Mouse (Mus musculus): ENCODE results near the gene Prr13. TPM values are rescaled to one million over a fixed set of nuclear protein-coding genes. Genes with fewer than 3 reads are reported as not detected.

Prr13 gene
- total and polyA plus RNA-seq, 3 experiments: 17.3 to 73.3 TPM; not detected in 1

DNA sequence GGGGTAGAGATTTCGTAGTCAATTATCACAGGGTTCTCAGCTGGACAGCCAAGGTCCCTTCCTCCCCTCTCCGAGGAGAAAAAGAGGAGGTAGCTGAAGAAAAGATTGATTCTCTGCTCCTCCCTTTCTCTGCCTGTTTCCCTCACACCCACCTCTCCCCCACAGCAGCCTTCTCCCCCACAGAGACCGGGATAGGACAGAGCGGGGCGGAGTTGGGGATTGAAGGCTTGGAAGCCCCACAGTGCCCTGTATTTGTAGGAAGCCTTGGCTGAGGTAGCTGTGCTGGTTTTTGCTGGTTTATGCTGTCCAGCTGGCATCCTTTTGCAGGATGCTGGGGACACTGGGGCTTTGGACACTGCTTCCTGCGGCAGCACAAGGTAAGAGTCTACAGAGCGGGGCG lies 13.7 kb upstream of the Prr13 start, which contains the start of gene Amhr2:
Gene Amhr2, plus strand, starts transcription at position 222 of the 400 bp plus-strand sequence.
- TF ChIP-seq ZKSCAN1 (IDR thresholded peaks at IDR 0.05; ENCODE audit: low read depth, low read length): no peak
- no peak for TF ChIP-seq HCFC1 (IDR thresholded peaks at IDR 0.05; ENCODE audit: low read depth, low read length)
- TF ChIP-seq RAD21 (IDR thresholded peaks at IDR 0.05; ENCODE audit: low read depth, low read length): no peak
- no peak for TF ChIP-seq RCOR1 (IDR thresholded peaks at IDR 0.05; ENCODE audit: low read depth, low read length)
- no peak for TF ChIP-seq KAT2A (conservative IDR thresholded peaks at IDR 0.05; ENCODE audit: low read depth, low read length)
- TF ChIP-seq ETS1 (IDR thresholded peaks at IDR 0.05; ENCODE audit: low read depth, low read length): no peak
- TF ChIP-seq GABPA (IDR thresholded peaks at IDR 0.05; ENCODE audit: low read depth, low read length): no peak
- no peak for TF ChIP-seq ELF1 (IDR thresholded peaks at IDR 0.05; ENCODE audit: low read depth, low read length)
- no peak for TF ChIP-seq ZNF384 (IDR thresholded peaks at IDR 0.05; ENCODE audit: low read depth, low read length)
- TF ChIP-seq JUND (IDR thresholded peaks at IDR 0.05; ENCODE audit: low read depth, low read length): no peak
- no peak for TF ChIP-seq TBP (IDR thresholded peaks at IDR 0.05; ENCODE audit: low read depth, low read length)
- no peak for TF ChIP-seq MAFK (IDR thresholded peaks at IDR 0.05; ENCODE audit: borderline replicate concordance, low read depth, low read length)
- no peak for TF ChIP-seq EP300 (IDR thresholded peaks at IDR 0.05; ENCODE audit: low read depth in 1 of 2, low read length in 2 of 2)
- no peak for TF ChIP-seq CHD1 (IDR thresholded peaks at IDR 0.05; ENCODE audit: low read depth, low read length)
- no peak for TF ChIP-seq MAX (IDR thresholded peaks at IDR 0.05; ENCODE audit: low read length)
- no peak for TF ChIP-seq ZC3H11A (IDR thresholded peaks at IDR 0.05; ENCODE audit: low read depth, low read length)
- no peak for TF ChIP-seq SIN3A (IDR thresholded peaks at IDR 0.05; ENCODE audit: low read length)
- Histone ChIP-seq H3K27me3 (ENCODE audit: control insufficient read depth in 1 of 2, insufficient read depth in 2 of 2, low read length in 2 of 2) (no peaks in the 10 kb centered on the region), H3K27ac (ENCODE audit: control insufficient read depth, low read depth, low read length) (no peak within 1 kb of the TSS), H3K36me3 (ENCODE audit: control insufficient read depth in 1 of 2, insufficient read depth in 2 of 2, low read length in 2 of 2) (peaks cover 0 to 6% of the 10 kb centered on the region in 2 experiments; a peak in 1 of 4 replicates), H3K9ac (ENCODE audit: control insufficient read depth, low read depth, low read length, poor library complexity, severe bottlenecking) (peak within 1 kb of the TSS; percentile 5; the same call in 1 of the 2 replicates), H3K79me2 (ENCODE audit: control insufficient read depth, insufficient read depth, low read length, poor library complexity) (no peaks in the 10 kb centered on the region; the same call in 1 of the 2 replicates), H3K4me1 (ENCODE audit: control insufficient read depth in 1 of 2, insufficient read depth in 2 of 2, low read length in 2 of 2) (peaks cover 2 to 20% of the 10 kb centered on the region in 2 experiments; a peak in 3 of 4 replicates), H3K9me3 (replicated peaks; ENCODE audit: insufficient read depth, low read length) (no peaks in the 10 kb centered on the region), H3K4me3 (ENCODE audit: control insufficient read depth in 1 of 2, insufficient read depth in 1 of 2, low read depth in 2 of 2, low read length in 2 of 2) (no peak within 1 kb of the TSS)
- no peak for DNase-seq (ENCODE audit: low read depth, low spot score)

DNA sequence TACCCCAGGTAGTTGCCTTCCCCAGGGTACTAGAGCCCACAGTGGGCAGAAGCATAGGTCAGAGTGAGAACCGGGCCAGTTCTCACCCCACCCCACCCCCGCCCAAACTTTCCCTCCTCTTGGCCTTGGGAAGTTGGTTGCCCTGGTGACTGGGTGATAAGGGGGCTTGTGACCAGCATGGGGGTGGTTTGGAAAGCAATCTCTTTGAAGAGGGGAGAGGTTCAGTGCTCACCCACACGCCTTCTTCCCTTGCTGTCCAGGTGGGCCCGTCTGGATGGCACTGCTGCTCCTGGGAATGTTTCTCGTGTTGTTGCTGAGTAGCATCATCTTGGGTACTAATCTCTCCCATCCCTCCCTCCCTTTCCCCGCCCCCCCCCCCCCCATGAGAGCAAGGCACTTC lies 12.4 kb upstream of the Prr13 start:
- Histone ChIP-seq H3K9me3 (replicated peaks; ENCODE audit: insufficient read depth, low read length) (no peaks in the 10 kb centered on the region), H3K79me2 (ENCODE audit: control insufficient read depth, insufficient read depth, low read length, poor library complexity) (no peaks in the 10 kb centered on the region; the same call in 1 of the 2 replicates), H3K4me1 (ENCODE audit: control insufficient read depth in 1 of 2, insufficient read depth in 2 of 2, low read length in 2 of 2) (peaks cover 2 to 20% of the 10 kb centered on the region in 2 experiments; a peak in 3 of 4 replicates), H3K27me3 (ENCODE audit: control insufficient read depth in 1 of 2, insufficient read depth in 2 of 2, low read length in 2 of 2) (no peaks in the 10 kb centered on the region), H3K27ac (ENCODE audit: control insufficient read depth, low read depth, low read length) (no peak overlapping the region), H3K36me3 (ENCODE audit: control insufficient read depth in 1 of 2, insufficient read depth in 2 of 2, low read length in 2 of 2) (peaks cover 0 to 6% of the 10 kb centered on the region in 2 experiments; a peak in 1 of 4 replicates), H3K4me3 (ENCODE audit: control insufficient read depth in 1 of 2, insufficient read depth in 1 of 2, low read depth in 2 of 2, low read length in 2 of 2) (peak overlapping the region; percentile 58 to 74; a peak in 2 of 4 replicates), H3K9ac (ENCODE audit: control insufficient read depth, low read depth, low read length, poor library complexity, severe bottlenecking) (peak overlapping the region; percentile 5; the same call in 1 of the 2 replicates)
- DNase-seq (ENCODE audit: low read depth, low spot score): peak; percentile 68
- TF ChIP-seq ZMIZ1 (IDR thresholded peaks at IDR 0.05; ENCODE audit: low read depth, low read length) (0 out of 2 replicates have a peak, but pooled peaks have one; percentile 24), SIN3A (IDR thresholded peaks at IDR 0.05; ENCODE audit: low read length) (peak; percentile 41; the same call in 1 of the 2 replicates), MYB (IDR thresholded peaks at IDR 0.05; ENCODE audit: low read depth, low read length) (no peak; the same call in 1 of the 2 replicates), E2F4 (IDR thresholded peaks at IDR 0.05; ENCODE audit: borderline replicate concordance, low read depth, low read length) (no peak), MAX (IDR thresholded peaks at IDR 0.05; ENCODE audit: low read length) (0 out of 2 replicates have a peak, but pooled peaks have one; percentile 22), USF1 (IDR thresholded peaks at IDR 0.05; ENCODE audit: low read depth, low read length) (peak; percentile 64), NELFE (IDR thresholded peaks at IDR 0.05; ENCODE audit: low read depth, low read length) (peak; percentile 21; the same call in 1 of the 2 replicates), EP300 (IDR thresholded peaks at IDR 0.05; ENCODE audit: low read depth in 1 of 2, low read length in 2 of 2) (peak; percentile 21 to 43; a peak in 2 of 4 replicates), TCF12 (IDR thresholded peaks at IDR 0.05; ENCODE audit: low read depth, low read length) (no peak; the same call in 1 of the 2 replicates), MAZ (IDR thresholded peaks at IDR 0.05; ENCODE audit: low read depth, low read length) (0 out of 2 replicates have a peak, but pooled peaks have one; percentile 63), GATA1 (IDR thresholded peaks at IDR 0.05; ENCODE audit: low read depth, low read length) (peak; percentile 62), HCFC1 (IDR thresholded peaks at IDR 0.05; ENCODE audit: low read depth, low read length) (peak; percentile 23; the same call in 1 of the 2 replicates)

Measured in MEL (cell line).